Mouse (Mus musculus) thymus, adult 2 months (tissue): ENCODE measurements at regions not wholly inside any gene's neighbourhood (a gene's known extent, or its start where the extent isn't known, plus 50 kb on each side); places are given as distances from the start of the nearest gene placed in this dataset.
A peak's percentile ranks its signal among the peaks of the same experiment; 100 is the strongest.

Experiments
- DNase-seq: peaks from one replicate; pipeline ENCODE4 v3.0.0; 2021
- H3K27ac ChIP-seq: fragments of 200-500 bp; 2 replicates; pipeline ENCODE4 v1.5.1; 2012; ENCODE audit warnings: low read length, control low read depth; ENCODE audit not compliant: control insufficient read depth, insufficient read depth
- H3K27me3 ChIP-seq: fragments of 200-500 bp; 2 replicates; pipeline ENCODE4 v1.6.1; 2012; ENCODE audit warnings: mild to moderate bottlenecking, low read length, moderate library complexity, mixed read lengths; ENCODE audit not compliant: control insufficient read depth, insufficient read depth
- H3K36me3 ChIP-seq: fragments of 200-500 bp; 2 replicates; pipeline ENCODE4 v1.6.1; 2012; ENCODE audit warnings: mild to moderate bottlenecking, low read length, moderate library complexity; ENCODE audit not compliant: control insufficient read depth, insufficient read depth
- H3K4me1 ChIP-seq: fragments of 200-500 bp; replicated peaks from 2 replicates; pipeline ENCODE4 v1.6.1; 2012; ENCODE audit warnings: low read length; ENCODE audit not compliant: control insufficient read depth, insufficient read depth
- H3K4me3 ChIP-seq: fragments of 200-500 bp; 2 replicates; pipeline ENCODE4 v1.5.1; 2012; ENCODE audit warnings: mild to moderate bottlenecking, low read length, control low read depth, moderate library complexity; ENCODE audit not compliant: control insufficient read depth, insufficient read depth
- CTCF ChIP-seq: fragments of 200-500 bp; IDR thresholded peaks from 2 replicates; pipeline ENCODE4 v1.5.1; 2012; ENCODE audit warnings: mild to moderate bottlenecking, control low read depth, low read length, moderate library complexity, borderline replicate concordance; ENCODE audit not compliant: control insufficient read depth, poor library complexity, insufficient read depth; ENCODE audit errors: extremely low read depth
- POLR2A ChIP-seq: fragments of 200-500 bp; IDR thresholded peaks from 2 replicates; pipeline ENCODE4 v1.6.1; 2012; ENCODE audit warnings: mild to moderate bottlenecking, low read length, control low read depth, moderate library complexity; ENCODE audit not compliant: control insufficient read depth, poor library complexity, insufficient read depth; ENCODE audit errors: extremely low read depth
- WGBS: fragments of 180-500 bp; shearing (Covaris S2); methylation state at CpG from one replicate; pipeline ENCODE4 v1.1.7; 2018; 5-methylcytosine and 5-hydroxymethylcytosine counted together

GRCm38 (mm10) chr10:119067838-119068237, 172.0 kb downstream of the Cand1 start:
- Histone ChIP-seq H3K27me3 (no peaks in the 10 kb centered on the region), H3K4me3 (no peak overlapping the region), H3K36me3 (no peaks in the 10 kb centered on the region), H3K4me1 (peaks cover 5% of the 10 kb centered on the region; the same call in 1 of the 2 replicates), H3K27ac (no peak overlapping the region)
- TF ChIP-seq CTCF (no peak), POLR2A (no peak)
- no peak for DNase-seq
- 93% methylated on average over 6 of the region's 6 CpGs for WGBS

- peak; percentile 42 for DNase-seq
- no peak overlapping the region for H3K4me3 ChIP-seq
- no peaks in the 10 kb centered on the region for H3K36me3 ChIP-seq
- no peak for TF ChIP-seq POLR2A
- no peak for TF ChIP-seq CTCF
- H3K27ac ChIP-seq, result no peak overlapping the region
- WGBS, result 93% methylated on average over 8 of the region's 8 CpGs
- no peaks in the 10 kb centered on the region for H3K27me3 ChIP-seq
- H3K4me1 ChIP-seq, result peaks cover 5% of the 10 kb centered on the region; the same call in 1 of the 2 replicates
Observed at GRCm38 (mm10) chr10:119067366-119067765, 172.5 kb downstream of the Cand1 start.

- Histone ChIP-seq H3K27ac (no peak overlapping the region), H3K4me1 (peaks cover 5% of the 10 kb centered on the region; the same call in 1 of the 2 replicates)
Observed at GRCm38 (mm10) chr10:119065974-119066373, 173.9 kb downstream of the Cand1 start.

GRCm38 (mm10) chr10:119065133-119065817, 174.6 kb downstream of the Cand1 start:
- Histone ChIP-seq H3K4me1 (peaks cover 5% of the 10 kb centered on the region; the same call in 1 of the 2 replicates), H3K36me3 (no peaks in the 10 kb centered on the region), H3K27ac (no peak overlapping the region), H3K27me3 (no peaks in the 10 kb centered on the region), H3K4me3 (no peak overlapping the region)
- peak; percentile 26 for DNase-seq
- no peak for TF ChIP-seq POLR2A
- TF ChIP-seq CTCF, result no peak
- WGBS, result 64% methylated on average over 23 of the region's 23 CpGs

More at GRCm38 (mm10) chr10:119065974-119066373, 173.9 kb downstream of the Cand1 start:
- Histone ChIP-seq H3K36me3 (no peaks in the 10 kb centered on the region), H3K27me3 (no peaks in the 10 kb centered on the region), H3K4me3 (no peak overlapping the region)
- 21% methylated on average over 8 of the region's 8 CpGs for WGBS
- peak; percentile 57 for DNase-seq
- TF ChIP-seq CTCF, result peak; percentile 64; the same call in 1 of the 2 replicates
- no peak for TF ChIP-seq POLR2A

- Histone ChIP-seq H3K4me1 (peaks cover 5% of the 10 kb centered on the region; the same call in 1 of the 2 replicates), H3K27me3 (no peaks in the 10 kb centered on the region), H3K27ac (no peak overlapping the region), H3K36me3 (no peaks in the 10 kb centered on the region), H3K4me3 (no peak overlapping the region)
- no peak for DNase-seq
- no peak for TF ChIP-seq CTCF
- TF ChIP-seq POLR2A, result no peak
- WGBS, result 96% methylated on average over 12 of the region's 12 CpGs
Observed at GRCm38 (mm10) chr10:119064218-119064617, 175.6 kb downstream of the Cand1 start.

- H3K27me3 ChIP-seq, result no peaks in the 10 kb centered on the region
- DNase-seq, result no peak
- H3K27ac ChIP-seq, result no peak overlapping the region
- no peak for TF ChIP-seq CTCF
- H3K36me3 ChIP-seq, result no peaks in the 10 kb centered on the region
- 88% methylated on average over 14 of the region's 14 CpGs for WGBS
- H3K4me3 ChIP-seq, result no peak overlapping the region
- peaks cover 5% of the 10 kb centered on the region; the same call in 1 of the 2 replicates for H3K4me1 ChIP-seq
Observed at GRCm38 (mm10) chr10:119063209-119063699, 176.6 kb downstream of the Cand1 start.
